Mouse (Mus musculus) bone marrow, adult 2 months (tissue): ENCODE measurements around the gene Slc22a14.

Source experiments
- CTCF ChIP-seq: fragments of 200-500 bp; IDR thresholded peaks from 2 replicates; pipeline ENCODE4 v1.5.1; 2011; ENCODE audit warnings: low read length, control low read depth; ENCODE audit not compliant: control insufficient read depth, insufficient read depth
- POLR2A ChIP-seq: fragments of 200-500 bp; IDR thresholded peaks from 2 replicates; pipeline ENCODE4 v1.6.1; 2011; ENCODE audit warnings: low read depth, mild to moderate bottlenecking, control low read depth, low read length, borderline replicate concordance; ENCODE audit not compliant: control insufficient read depth

DNA sequence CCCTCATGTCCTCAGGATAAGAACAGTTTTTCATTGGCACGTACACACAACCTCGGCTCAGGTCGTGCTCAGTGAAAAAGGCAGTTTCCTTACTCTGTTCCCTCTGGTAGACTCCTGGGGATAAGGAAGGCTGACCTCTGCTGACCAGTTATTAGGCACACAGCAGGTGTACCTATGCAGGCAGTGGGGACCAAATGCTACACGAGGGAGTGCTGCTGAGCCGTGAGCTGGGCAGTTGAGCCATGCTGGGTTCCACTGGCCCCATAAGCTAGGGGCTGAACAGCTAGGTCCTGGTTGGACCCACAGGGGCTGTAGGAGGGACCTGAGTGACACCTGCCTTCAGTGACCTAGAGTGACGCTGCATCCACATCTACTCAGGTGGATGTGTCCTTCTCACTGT lies 219.7 kb downstream of the Slc22a14 start:
- TF ChIP-seq CTCF (no peak), POLR2A (no peak)
